Mouse (Mus musculus) embryonic facial prominence, embryonic 12.5 days (tissue): Measurements from ENCODE around the gene Lasp1. TPM values are rescaled to one million over a fixed set of nuclear protein-coding genes. Genes with fewer than 3 reads are reported as not detected.
"Not testable (repeated sequence)": the region's sequence is repeated elsewhere in the genome, so short reads cannot be mapped to it uniquely, and the experiment has no call there.

Experiments used
- ATAC-seq: fragments of 200-750 bp; cut with Nextera tagmentation; 2 replicates; pipeline ENCODE4 v1.8.0; 2017; ENCODE audit not compliant: insufficient number of reproducible peaks, insufficient read depth, low FRiP score, low TSS enrichment
- H3K27ac ChIP-seq: fragments of 300-500 bp; sonication (generic); 2 replicates; pipeline ENCODE4 v1.5.1; 2016; ENCODE audit warnings: mild to moderate bottlenecking
- H3K27me3 ChIP-seq: fragments of 300-500 bp; sonication (generic); 2 replicates; pipeline ENCODE4 v1.6.1; 2016; ENCODE audit warnings: mild to moderate bottlenecking, moderate library complexity
- H3K36me3 ChIP-seq: fragments of 300-500 bp; sonication (generic); 2 replicates; pipeline ENCODE4 v1.6.1; 2016; ENCODE audit warnings: mild to moderate bottlenecking
- H3K4me1 ChIP-seq: fragments of 300-500 bp; sonication (generic); 2 replicates; pipeline ENCODE4 v1.6.1; 2016
- H3K4me2 ChIP-seq: fragments of 300-500 bp; sonication (generic); replicated peaks from 2 replicates; pipeline ENCODE4 v1.6.1; 2016; ENCODE audit warnings: mild to moderate bottlenecking, moderate library complexity
- H3K4me3 ChIP-seq: fragments of 300-500 bp; sonication (generic); 2 replicates; pipeline ENCODE4 v1.5.1; 2016; ENCODE audit warnings: mild to moderate bottlenecking
- H3K9ac ChIP-seq: fragments of 300-500 bp; sonication (generic); 2 replicates; pipeline ENCODE4 v1.6.1; 2016; ENCODE audit warnings: mild to moderate bottlenecking, moderate library complexity
- H3K9me3 ChIP-seq: fragments of 300-500 bp; sonication (generic); 2 replicates; pipeline ENCODE4 v1.6.1; 2016; ENCODE audit warnings: mild to moderate bottlenecking, moderate library complexity
- WGBS: fragments of 180-500 bp; shearing (Covaris S2); methylation state at CpG from one replicate; pipeline ENCODE4 v1.1.7; 2016; 5-methylcytosine and 5-hydroxymethylcytosine counted together
- polyA plus RNA-seq: library from polyadenylated mRNA; unstranded; fragments of >200 nt; fragmentation: Nextera tagmentation; extraction: Ambion mirVana; gene quantifications from 2 replicates; pipeline ENCODE4 v1.2.1, GENCODE M21; 2016

Lasp1 gene
- polyA plus RNA-seq, 1 experiment from 2014 or later: 117 TPM

DNA sequence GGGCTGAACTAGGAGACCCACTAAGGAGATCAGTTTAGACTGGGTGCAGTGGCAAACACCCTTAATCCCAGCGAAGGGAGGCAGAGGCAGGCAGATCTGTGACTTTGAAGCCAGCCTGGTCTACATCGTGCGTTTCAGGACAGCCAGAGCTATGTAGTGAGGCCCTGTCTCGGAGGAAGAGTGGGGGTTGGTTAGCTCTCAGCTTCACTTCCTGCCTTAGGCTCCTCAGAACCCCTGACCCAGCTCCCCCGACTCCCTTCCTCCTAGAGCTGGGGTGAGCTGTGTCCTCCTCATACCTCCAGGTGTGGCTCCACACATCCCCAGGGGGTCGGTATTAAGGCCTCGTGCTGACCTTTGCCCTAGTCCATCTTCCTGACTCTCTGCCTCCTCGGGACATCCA lies 37.7 kb downstream of the Lasp1 start:
- peaks cover 58% of the 10 kb centered on the region for H3K36me3 ChIP-seq
- H3K9me3 ChIP-seq: no peaks in the 10 kb centered on the region
- H3K9ac ChIP-seq: no peak overlapping the region
- H3K4me2 ChIP-seq: no peak overlapping the region
- ATAC-seq: no peak
- H3K4me3 ChIP-seq: no peak overlapping the region
- H3K27ac ChIP-seq: no peak overlapping the region
- WGBS: 56% methylated on average over 8 of the region's 8 CpGs
- H3K4me1 ChIP-seq: 0 out of 2 replicates have a peak, but pooled peaks cover 3% of the 10 kb centered on the region
- H3K27me3 ChIP-seq: no peaks in the 10 kb centered on the region

- H3K9me3 ChIP-seq, H3K4me3 ChIP-seq, ATAC-seq, H3K27ac ChIP-seq, H3K27me3 ChIP-seq, H3K4me2 ChIP-seq, H3K9ac ChIP-seq, H3K4me1 ChIP-seq: not testable (repeated sequence)
- peaks cover 54% of the 10 kb centered on the region for H3K36me3 ChIP-seq
- 80% methylated on average over 9 of the region's 9 CpGs for WGBS
These were observed 38.3 kb downstream of the Lasp1 start for GRCm38 (mm10) chr11:97837051-97837450.

DNA sequence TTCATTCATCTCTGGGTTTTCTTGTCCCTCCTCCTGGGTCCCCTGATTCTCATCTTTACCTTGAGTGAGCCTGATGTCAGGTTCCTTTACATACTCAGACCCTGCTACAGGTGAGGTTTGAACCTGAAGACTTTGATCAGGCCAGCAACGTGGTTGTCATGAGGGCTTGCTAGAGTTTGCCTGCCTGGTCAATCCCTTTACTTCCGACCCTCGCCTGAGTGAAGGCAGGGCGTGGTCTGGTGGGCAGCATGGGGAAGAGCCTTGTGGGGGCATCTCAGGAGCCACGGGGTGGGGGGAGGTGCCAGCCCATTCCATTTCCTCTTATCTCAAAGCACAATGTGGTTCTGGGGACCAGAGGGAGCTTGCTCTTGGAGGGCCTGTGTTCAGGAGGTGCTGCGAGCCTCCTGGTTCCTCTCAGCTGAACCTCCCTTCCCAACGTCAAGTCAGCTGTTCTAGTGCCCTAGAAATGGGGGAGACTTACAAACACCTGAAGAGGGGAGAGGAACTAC lies 38.9 kb downstream of the Lasp1 start:
- Histone ChIP-seq H3K4me2 (no peak overlapping the region), H3K4me1 (peaks cover 12% of the 10 kb centered on the region; the same call in 1 of the 2 replicates), H3K9me3 (no peaks in the 10 kb centered on the region), H3K4me3 (no peak overlapping the region), H3K36me3 (peaks cover 49% of the 10 kb centered on the region), H3K9ac (no peak overlapping the region), H3K27ac (no peak overlapping the region), H3K27me3 (no peaks in the 10 kb centered on the region)
- ATAC-seq: no peak
- WGBS: 86% methylated on average over 7 of the region's 7 CpGs

- WGBS: 33% methylated on average over 10 of the region's 10 CpGs
- no peak overlapping the region for H3K4me2 ChIP-seq
- H3K27ac ChIP-seq: peak overlapping the region; percentile 7; the same call in 1 of the 2 replicates
- H3K4me3 ChIP-seq: no peak overlapping the region
- H3K9me3 ChIP-seq: no peaks in the 10 kb centered on the region
- H3K4me1 ChIP-seq: peaks cover 12% of the 10 kb centered on the region; the same call in 1 of the 2 replicates
- H3K36me3 ChIP-seq: peaks cover 38% of the 10 kb centered on the region
- ATAC-seq: no peak
- H3K9ac ChIP-seq: no peak overlapping the region
- no peaks in the 10 kb centered on the region for H3K27me3 ChIP-seq
These were observed 40.1 kb downstream of the Lasp1 start for GRCm38 (mm10) chr11:97838779-97839440.

- H3K4me2 ChIP-seq: no peak overlapping the region
- H3K4me3 ChIP-seq: no peak overlapping the region
- H3K9me3 ChIP-seq: no peaks in the 10 kb centered on the region
- no peak for ATAC-seq
- H3K36me3 ChIP-seq: peaks cover 31% of the 10 kb centered on the region
- no peaks in the 10 kb centered on the region for H3K27me3 ChIP-seq
- 49% methylated on average over 11 of the region's 11 CpGs for WGBS
- no peak overlapping the region for H3K9ac ChIP-seq
- 0 out of 2 replicates have a peak overlapping the region, but pooled peaks have one; percentile 7 for H3K27ac ChIP-seq
- H3K4me1 ChIP-seq: peaks cover 12% of the 10 kb centered on the region; the same call in 1 of the 2 replicates
These were observed 40.8 kb downstream of the Lasp1 start for GRCm38 (mm10) chr11:97839441-97840134.

DNA sequence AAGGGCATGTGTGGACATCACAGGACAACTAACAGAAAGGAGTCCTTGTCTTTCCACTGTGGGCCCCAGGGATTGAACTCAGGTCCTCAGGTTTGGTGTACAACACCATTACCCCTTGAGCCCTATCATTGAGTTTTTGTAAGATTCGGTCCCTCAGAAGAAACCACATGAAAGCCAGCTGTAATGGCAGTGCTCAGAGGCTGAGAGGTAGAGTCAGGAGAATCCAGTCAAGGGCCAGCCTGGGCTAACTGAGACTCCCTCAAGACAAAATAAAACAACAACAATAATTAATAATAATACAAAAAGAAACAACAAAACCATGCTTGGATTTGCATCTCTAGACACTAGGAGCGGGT lies 41.3 kb downstream of the Lasp1 start:
- H3K9me3 ChIP-seq: no peaks in the 10 kb centered on the region
- H3K27me3 ChIP-seq: no peaks in the 10 kb centered on the region
- H3K4me1 ChIP-seq: peaks cover 12% of the 10 kb centered on the region; the same call in 1 of the 2 replicates
- peak overlapping the region; percentile 53 for H3K4me2 ChIP-seq
- no peak overlapping the region; the same call in 1 of the 2 replicates for H3K4me3 ChIP-seq
- H3K36me3 ChIP-seq: peaks cover 26% of the 10 kb centered on the region
- 62% methylated on average over 2 of the region's 2 CpGs for WGBS
- no peak overlapping the region; the same call in 1 of the 2 replicates for H3K9ac ChIP-seq
- peak overlapping the region; percentile 92 for H3K27ac ChIP-seq
- no peak for ATAC-seq

GRCm38 (mm10) chr11:97840539-97840954 lies 41.7 kb downstream of the Lasp1 start, which contains the start of gene B230217C12Rik:
TSS of gene B230217C12Rik (plus strand) at chr11:97840780.
- H3K27ac ChIP-seq: peak within 1 kb of the TSS; percentile 92
- peaks cover 22% of the 10 kb centered on the region for H3K36me3 ChIP-seq
- H3K4me2 ChIP-seq: peak within 1 kb of the TSS; percentile 53
- WGBS: under 1% methylated on average over 6 of the region's 6 CpGs
- no peaks in the 10 kb centered on the region for H3K27me3 ChIP-seq
- peak within 1 kb of the TSS; percentile 67 for H3K9ac ChIP-seq
- H3K9me3 ChIP-seq: no peaks in the 10 kb centered on the region
- H3K4me1 ChIP-seq: peaks cover 12% of the 10 kb centered on the region; the same call in 1 of the 2 replicates
- H3K4me3 ChIP-seq: peak within 1 kb of the TSS; percentile 45
- ATAC-seq: peak; percentile 42; the same call in 1 of the 2 replicates

DNA sequence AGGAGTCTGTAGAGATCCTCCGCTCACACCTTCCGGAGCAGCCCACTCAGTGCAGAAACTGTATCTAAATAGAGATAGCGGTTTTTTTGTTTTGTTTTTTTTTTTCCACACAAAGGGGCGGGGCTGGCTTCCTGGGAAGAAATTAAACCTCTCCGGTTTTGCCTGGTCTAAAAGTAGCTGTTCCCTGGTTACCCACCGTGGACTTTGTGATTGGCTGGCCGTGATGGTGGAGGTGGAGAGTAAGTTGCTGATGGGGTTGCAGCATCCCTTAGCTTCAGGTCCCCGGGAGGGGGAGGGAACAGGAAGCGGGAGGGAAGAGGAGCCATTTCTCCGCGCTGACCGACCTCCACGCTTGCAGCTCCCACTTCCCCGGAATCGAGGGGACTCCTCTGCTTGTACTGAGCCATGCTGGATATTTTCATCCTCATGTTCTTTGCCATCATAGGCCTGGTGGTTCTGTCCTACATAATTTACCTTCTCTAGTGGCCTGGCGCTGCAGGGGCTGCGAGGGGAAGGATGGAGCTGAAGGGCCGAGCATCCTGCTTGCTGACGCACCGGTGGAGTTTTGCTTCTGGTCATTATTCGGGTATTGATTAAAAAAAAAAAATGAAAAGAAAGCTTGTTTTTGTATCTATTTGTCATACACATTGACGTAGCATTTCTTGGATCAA lies 42.3 kb downstream of the Lasp1 start:
- Histone ChIP-seq H3K4me3 (peak overlapping the region; percentile 45), H3K27ac (peak overlapping the region; percentile 92), H3K27me3 (no peaks in the 10 kb centered on the region), H3K36me3 (peaks cover 17% of the 10 kb centered on the region), H3K4me1 (peaks cover 12% of the 10 kb centered on the region; the same call in 1 of the 2 replicates), H3K4me2 (peak overlapping the region; percentile 53), H3K9me3 (no peaks in the 10 kb centered on the region), H3K9ac (peak overlapping the region; percentile 67)
- WGBS: under 1% methylated on average over 22 of the region's 22 CpGs
- ATAC-seq: peak; percentile 88

- H3K36me3 ChIP-seq: peaks cover 8% of the 10 kb centered on the region
- no peak for ATAC-seq
- no peaks in the 10 kb centered on the region for H3K27me3 ChIP-seq
- peaks cover 12% of the 10 kb centered on the region; the same call in 1 of the 2 replicates for H3K4me1 ChIP-seq
- peak overlapping the region; percentile 53 for H3K4me2 ChIP-seq
- WGBS: 33% methylated on average over 4 of the region's 4 CpGs
- 0 out of 2 replicates have a peak overlapping the region, but pooled peaks have one; percentile 15 for H3K9ac ChIP-seq
- no peaks in the 10 kb centered on the region for H3K9me3 ChIP-seq
- peak overlapping the region; percentile 45 for H3K4me3 ChIP-seq
- H3K27ac ChIP-seq: peak overlapping the region; percentile 73
These were observed 43.2 kb downstream of the Lasp1 start for GRCm38 (mm10) chr11:97842001-97842400.

DNA sequence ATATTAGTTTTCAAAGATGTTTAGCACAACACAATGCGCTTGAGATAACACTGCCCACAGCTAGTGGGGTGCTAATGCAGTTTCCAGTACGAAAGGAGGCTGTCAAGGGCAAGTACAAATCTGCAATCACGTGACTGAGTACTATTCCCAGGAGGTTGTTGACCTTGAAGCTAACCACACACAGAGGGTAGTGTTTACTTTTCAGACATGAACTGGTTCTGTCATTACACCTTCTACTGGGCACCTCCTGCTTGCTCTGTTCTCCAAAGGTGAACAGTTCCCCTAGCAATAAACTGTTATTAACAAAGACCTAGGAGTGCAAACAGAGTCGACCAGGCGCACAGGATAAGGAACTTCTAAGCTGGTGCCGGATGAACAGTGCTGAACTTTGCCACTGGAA lies 51.6 kb downstream of the Lasp1 start:
- Histone ChIP-seq H3K36me3 (no peaks in the 10 kb centered on the region), H3K9ac (no peak overlapping the region), H3K4me3 (no peak overlapping the region), H3K9me3 (no peaks in the 10 kb centered on the region), H3K27ac (no peak overlapping the region), H3K27me3 (no peaks in the 10 kb centered on the region), H3K4me2 (no peak overlapping the region), H3K4me1 (0 out of 2 replicates have a peak, but pooled peaks cover 4% of the 10 kb centered on the region)
- 58% methylated on average over 6 of the region's 6 CpGs for WGBS
- no peak for ATAC-seq

GRCm38 (mm10) chr11:97851601-97852000 lies 52.8 kb downstream of the Lasp1 start:
- no peak overlapping the region for H3K4me3 ChIP-seq
- no peaks in the 10 kb centered on the region for H3K36me3 ChIP-seq
- no peak overlapping the region for H3K27ac ChIP-seq
- ATAC-seq: no peak
- H3K27me3 ChIP-seq: no peaks in the 10 kb centered on the region
- H3K9ac ChIP-seq: no peak overlapping the region
- WGBS: 85% methylated on average over 2 of the region's 2 CpGs
- 0 out of 2 replicates have a peak, but pooled peaks cover 4% of the 10 kb centered on the region for H3K4me1 ChIP-seq
- no peak overlapping the region for H3K4me2 ChIP-seq
- H3K9me3 ChIP-seq: no peaks in the 10 kb centered on the region
